Mouse (Mus musculus) bone marrow macrophage, adult 2 months (primary cell): ENCODE results near the gene Dclk1.

ENCODE experiments used
- CTCF ChIP-seq: IDR thresholded peaks from 2 replicates; pipeline ENCODE4 v1.5.1; 2012; ENCODE audit warnings: low read depth, mild to moderate bottlenecking, low read length, moderate library complexity
- POLR2A ChIP-seq: IDR thresholded peaks from 2 replicates; pipeline ENCODE4 v1.6.1; 2012; ENCODE audit warnings: mild to moderate bottlenecking, low read depth, low read length, borderline replicate concordance

- TF ChIP-seq CTCF, result no peak
- no peak for TF ChIP-seq POLR2A
Measured at GRCm38 (mm10) chr3:55269802-55270201, 27.6 kb downstream of the Dclk1 start.
